Comparison of ENCODE assay signal across 17 mouse cellular contexts in the genomic region with DNA sequence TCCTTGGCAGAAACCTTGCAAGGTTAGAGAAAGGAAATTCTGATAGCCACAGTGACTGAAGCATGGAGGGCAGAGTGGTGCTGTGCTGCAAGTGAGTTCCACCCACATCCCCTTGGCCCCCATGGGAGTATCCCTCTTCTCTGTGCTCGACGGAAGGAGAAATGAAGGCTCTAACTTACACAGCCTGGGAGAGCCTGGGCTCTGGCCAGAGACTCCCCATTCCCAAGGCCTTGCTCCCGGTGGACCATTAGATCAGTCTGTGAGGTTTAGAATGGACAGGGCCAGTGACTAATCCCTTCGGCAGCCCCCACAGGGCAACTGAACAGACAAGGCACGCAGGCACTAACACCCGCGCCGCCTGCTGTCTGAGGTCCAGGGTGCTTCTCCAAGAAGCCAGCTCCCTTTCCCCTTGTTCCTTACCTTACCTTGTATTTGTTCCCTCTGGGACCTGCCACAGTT. TPM values are rescaled to one million over a fixed set of nuclear protein-coding genes. Genes with fewer than 3 reads are reported as not detected.
DNase-seq lines count a peak whose midpoint lies in the region; ATAC-seq and TF ChIP-seq lines count a peak whose summit lies in the region.
"Had no signal": no experiment of that assay in that cellular context is flagged by ENCODE, and none has a peak within 500 bp of the region (broad histone marks: within the 10 kb centered on the region; RNA-seq: fewer than 3 reads in every experiment).

No protein-coding gene starts in this region.

- H3K27me3 ChIP-seq in heart, embryonic 12.5 days (replicated peaks): no peaks in the 10 kb centered on the region
- H3K27me3 ChIP-seq in E14TG2a.4 (ENCODE audit: insufficient read depth, low read length): no peaks in the 10 kb centered on the region
- no peaks in the 10 kb centered on the region for H3K27me3 ChIP-seq in liver, embryonic 15.5 days
- H3K27me3 ChIP-seq in hindbrain, embryonic 11.5 days (ENCODE audit: control insufficient read depth, insufficient read depth, low read length): no peaks in the 10 kb centered on the region
- H3K27me3 ChIP-seq: liver, embryonic 13.5 days had no signal

- no peak for TF ChIP-seq CTCF in E14TG2a.4 (conservative IDR thresholded peaks at IDR 0.05; ENCODE audit: low read length)
- no peak for TF ChIP-seq CTCF in embryonic fibroblast, embryonic 13.5 days (IDR thresholded peaks at IDR 0.05; ENCODE audit: borderline replicate concordance, insufficient read depth, low read length)

- H3K27ac ChIP-seq in heart, embryonic 12.5 days (ENCODE audit: poor library complexity, severe bottlenecking): no peak overlapping the region
- peak overlapping the region; percentile 69 for H3K27ac ChIP-seq in embryonic fibroblast, embryonic 13.5 days (ENCODE audit: insufficient read depth, low read length)
- peak overlapping the region; percentile 39; the same call in 1 of the 2 replicates for H3K27ac ChIP-seq in liver, embryonic 15.5 days (replicated peaks)
- no peak overlapping the region for H3K27ac ChIP-seq in hindbrain, embryonic 11.5 days (ENCODE audit: low read depth, low read length)

- peaks cover 7% of the 10 kb centered on the region for H3K4me1 ChIP-seq in heart, embryonic 12.5 days (replicated peaks)
- peaks cover 21% of the 10 kb centered on the region for H3K4me1 ChIP-seq in E14TG2a.4 (replicated peaks; ENCODE audit: low read depth, low read length)
- peaks cover 8% of the 10 kb centered on the region; the same call in 1 of the 2 replicates for H3K4me1 ChIP-seq in embryonic fibroblast, embryonic 13.5 days (ENCODE audit: control insufficient read depth, insufficient read depth, low read length)
- H3K4me1 ChIP-seq in liver, embryonic 15.5 days (replicated peaks): peaks cover 85% of the 10 kb centered on the region
- H3K4me1 ChIP-seq in hindbrain, embryonic 11.5 days (replicated peaks; ENCODE audit: control insufficient read depth, insufficient read depth, low read length): no peaks in the 10 kb centered on the region

- no peak for TF ChIP-seq POLR2A in embryonic fibroblast, embryonic 13.5 days (IDR thresholded peaks at IDR 0.05; ENCODE audit: low read depth, low read length)

- no peak overlapping the region for H3K4me2 ChIP-seq in heart, embryonic 12.5 days
- H3K4me2 ChIP-seq in liver, embryonic 15.5 days: no peak overlapping the region
- H3K4me2 ChIP-seq in hindbrain, embryonic 11.5 days (replicated peaks; ENCODE audit: low read depth, low read length): no peak overlapping the region
- H3K4me2 ChIP-seq: liver, embryonic 13.5 days had no signal

- no peak for ATAC-seq in heart, embryonic 12.5 days (ENCODE audit: insufficient number of reproducible peaks, low FRiP score)
- ATAC-seq in liver, embryonic 15.5 days (ENCODE audit: insufficient read depth): no peak
- no peak for ATAC-seq in hindbrain, embryonic 11.5 days (ENCODE audit: low FRiP score)
- ATAC-seq: CD4-positive, CD25-positive, alpha-beta regulatory T cell, adult 4 months had no signal

- no peak overlapping the region for H3K4me3 ChIP-seq in heart, embryonic 12.5 days
- H3K4me3 ChIP-seq in E14TG2a.4 (replicated peaks; ENCODE audit: low read length): peak overlapping the region; percentile 57
- no peak overlapping the region for H3K4me3 ChIP-seq in embryonic fibroblast, embryonic 13.5 days (ENCODE audit: insufficient read depth, low read length)
- H3K4me3 ChIP-seq in liver, embryonic 15.5 days (replicated peaks): no peak overlapping the region
- H3K4me3 ChIP-seq in hindbrain, embryonic 11.5 days (ENCODE audit: low read depth, low read length): no peak overlapping the region
- H3K4me3 ChIP-seq: erythroblast, embryonic 14.5 days; liver, embryonic 13.5 days had no signal

- peak; percentile 38 to 44 for DNase-seq in heart, adult 18-20 months
- DNase-seq in hindbrain, embryonic 11.5 days (ENCODE audit: low spot score): no peak
- no peak for DNase-seq in cerebellum, adult 9-11 months
- DNase-seq in right cerebral cortex, postnatal 25 days: no peak
- DNase-seq: adrenal gland, postnatal 36 days; cerebellum, adult 11 months; embryo, embryonic 11 days; kidney, adult 11 months; liver, embryonic 13.5 days; right cerebral cortex, postnatal 14 days; thymus, postnatal 14 days had no signal

- H3K36me3 ChIP-seq in heart, embryonic 12.5 days: peaks cover under 1% of the 10 kb centered on the region; the same call in 1 of the 2 replicates
- no peaks in the 10 kb centered on the region for H3K36me3 ChIP-seq in E14TG2a.4 (ENCODE audit: insufficient read depth, low read length)
- H3K36me3 ChIP-seq in liver, embryonic 15.5 days (replicated peaks): peaks cover 7% of the 10 kb centered on the region; the same call in 1 of the 2 replicates
- H3K36me3 ChIP-seq in hindbrain, embryonic 11.5 days (ENCODE audit: control insufficient read depth, insufficient read depth, low read length): no peaks in the 10 kb centered on the region

- no peak overlapping the region for H3K9ac ChIP-seq in heart, embryonic 12.5 days
- no peak overlapping the region for H3K9ac ChIP-seq in liver, embryonic 15.5 days
- no peak overlapping the region for H3K9ac ChIP-seq in hindbrain, embryonic 11.5 days (ENCODE audit: low read depth, low read length)
- H3K9ac ChIP-seq: liver, embryonic 13.5 days had no signal

- WGBS in heart, embryonic 12.5 days: 79% methylated on average over 8 of the region's 8 CpGs
- WGBS in liver, embryonic 15.5 days (ENCODE audit: insufficient replicate concordance): 71% methylated on average over 8 of the region's 8 CpGs
- 87% methylated on average over 8 of the region's 8 CpGs for WGBS in hindbrain, embryonic 11.5 days

- no peaks in the 10 kb centered on the region for H3K9me3 ChIP-seq in heart, embryonic 12.5 days (replicated peaks)
- H3K9me3 ChIP-seq in E14TG2a.4 (ENCODE audit: low read length): peaks cover 25% of the 10 kb centered on the region
- no peaks in the 10 kb centered on the region for H3K9me3 ChIP-seq in liver, embryonic 15.5 days (replicated peaks)
- no peaks in the 10 kb centered on the region for H3K9me3 ChIP-seq in hindbrain, embryonic 11.5 days (ENCODE audit: control insufficient read depth, low read length)
- H3K9me3 ChIP-seq: liver, embryonic 13.5 days had no signal

RNA-seq across cellular contexts. Expression of gene Sh3glb1, which starts 40.4 kb away (rescaled TPM):
- total RNA-seq in heart, adult 18-20 months (2021): 100 to 1,000 TPM; 360 to 371 TPM
- polyA plus RNA-seq in heart, embryonic 12.5 days (2016; fragmentation: Nextera tagmentation; extraction: Ambion mirVana): 145 and 147 TPM in 2 replicates
- 253 and 269 TPM in 2 replicates for polyA plus RNA-seq in embryonic fibroblast, embryonic 13.5 days (2011; ENCODE audit: insufficient read length, low read depth, missing spikeins)
- 79.7 and 86.7 TPM in 2 replicates for polyA plus RNA-seq in liver, embryonic 15.5 days (2015; fragmentation: Nextera tagmentation; extraction: Ambion mirVana)
- polyA plus RNA-seq in hindbrain, embryonic 11.5 days (2014; fragmentation: Nextera tagmentation; extraction: Ambion mirVana): 108 and 116 TPM in 2 replicates

Comparison
In these comparisons a context has a peak if more than half of its experiments do, and no peak if none do; other contexts are left out.
1. DNase-seq: peak in heart, adult 18-20 months (2 of 2); none in hindbrain, embryonic 11.5 days (single experiment), cerebellum, adult 9-11 months (single experiment) and right cerebral cortex, postnatal 25 days (single experiment).
2. H3K27ac ChIP-seq: peak in embryonic fibroblast, embryonic 13.5 days (single experiment) and liver, embryonic 15.5 days (single experiment); none in heart, embryonic 12.5 days (single experiment) and hindbrain, embryonic 11.5 days (single experiment).